Mouse (Mus musculus): Measurements from ENCODE around the gene Midn.

Midn gene

DNA sequence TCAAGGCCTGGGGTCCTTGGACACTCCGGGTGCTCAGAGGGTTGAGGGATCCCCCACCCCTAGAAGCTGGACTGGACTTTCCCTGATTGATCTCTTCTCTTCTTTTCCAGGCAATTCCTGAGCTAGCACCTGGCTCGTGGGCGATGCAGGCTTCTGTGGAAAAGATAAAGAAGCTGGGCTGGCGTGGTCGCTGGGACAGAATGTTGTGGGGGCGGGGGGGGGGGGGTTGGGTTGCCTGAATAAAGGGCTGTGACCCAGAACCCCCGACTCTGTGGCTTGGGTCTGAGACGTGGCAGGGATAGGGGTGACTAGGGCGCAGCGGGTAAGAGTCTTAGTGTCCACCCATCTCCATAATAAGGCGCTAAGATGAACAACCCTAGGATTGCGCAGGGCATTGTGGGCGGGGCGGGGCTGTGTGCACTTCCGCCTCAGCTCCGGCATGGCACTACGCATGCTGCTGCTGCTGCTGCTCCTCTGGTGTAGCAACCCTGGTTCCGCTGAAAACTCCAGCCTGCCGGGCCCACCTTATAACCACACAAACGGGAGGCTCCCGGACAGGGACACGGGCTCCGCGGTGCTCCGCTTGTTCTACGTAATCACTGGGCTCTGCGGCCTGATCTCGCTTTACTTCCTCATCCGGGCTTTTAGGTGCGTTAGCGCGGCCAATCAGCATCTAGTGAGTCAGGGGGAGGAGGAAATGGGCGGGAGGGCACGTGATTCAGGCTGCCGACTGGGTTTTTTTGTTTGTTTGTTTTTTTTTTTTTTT, 24.6 kb downstream of the Midn start, which contains the start of gene 1600002K03Rik:
Gene 1600002K03Rik (plus strand): TSS at position 418 of the 766 bp plus-strand sequence.
- peak; percentile 94 for DNase-seq

DNA sequence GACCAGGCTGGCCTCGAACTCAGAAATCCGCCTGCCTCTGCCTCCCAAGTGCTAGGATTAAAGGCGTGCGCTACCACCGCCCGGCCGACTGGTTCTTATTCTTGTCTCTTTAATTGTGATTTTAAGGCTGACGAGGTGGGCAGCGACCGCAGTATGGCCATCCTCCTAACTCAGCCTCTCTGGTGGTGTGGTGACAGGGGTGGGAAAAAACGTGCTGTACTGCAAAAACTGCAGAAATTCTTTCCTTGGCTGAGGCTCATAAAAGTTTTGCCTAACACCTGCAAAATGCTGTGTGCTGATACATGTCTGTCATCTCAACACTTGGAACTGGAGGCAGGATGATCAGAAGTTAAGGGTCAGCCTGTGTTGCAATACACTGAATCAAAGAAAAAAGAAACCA, 25.3 kb downstream of the Midn start:
- no peak for DNase-seq

DNA sequence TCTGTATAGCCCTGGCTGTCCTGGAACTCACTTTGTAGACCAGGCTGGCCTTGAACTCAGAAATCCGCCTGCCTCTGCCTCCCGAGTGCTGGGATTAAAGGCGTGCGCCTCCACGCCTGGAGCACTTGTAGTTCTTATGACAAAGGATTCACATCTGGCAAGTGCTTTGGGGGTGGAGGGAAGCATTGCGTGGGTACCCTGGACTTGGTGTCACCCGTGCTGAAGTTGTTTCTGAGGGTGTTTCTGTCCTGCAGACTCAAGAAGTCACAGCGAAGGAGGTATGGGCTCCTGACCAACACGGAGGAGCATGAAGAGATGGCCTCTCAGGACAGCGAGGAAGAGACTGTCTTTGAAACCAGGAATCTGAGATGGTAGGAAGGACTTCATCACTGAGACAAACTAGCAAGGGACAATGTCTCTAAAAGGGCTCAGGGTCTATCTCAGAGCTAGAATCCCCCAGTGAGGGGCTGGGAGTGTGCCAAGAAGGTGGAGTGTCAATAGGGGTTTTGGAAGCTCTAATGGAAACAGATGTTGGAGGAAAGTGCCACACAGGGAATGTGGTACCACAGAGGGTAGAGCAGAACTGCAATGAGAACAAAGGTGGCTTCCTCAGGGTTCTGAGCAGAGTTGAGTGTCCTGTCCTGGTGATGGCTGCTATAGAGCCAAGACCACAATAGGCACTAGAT, 26.0 kb downstream of the Midn start:
- DNase-seq = no peak

DNA sequence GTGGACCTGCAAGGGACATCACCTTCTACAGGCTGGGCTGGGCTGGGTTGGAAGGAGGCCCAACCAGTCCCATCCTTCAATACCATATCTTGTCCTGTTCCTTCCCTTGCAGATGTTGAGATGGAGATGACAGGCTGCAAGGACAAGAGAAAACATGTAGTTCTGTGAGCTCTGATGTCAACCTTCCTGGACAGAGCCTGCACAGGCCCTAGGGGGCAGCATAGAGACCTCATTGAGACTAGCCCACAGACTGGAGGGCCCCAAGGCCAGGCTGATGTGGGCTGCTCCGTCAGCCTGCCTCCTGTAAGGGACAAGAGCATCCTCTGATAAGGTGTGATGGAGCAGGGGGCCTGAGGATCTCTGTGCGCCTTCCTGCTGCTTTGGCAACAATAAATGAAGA, 26.6 kb downstream of the Midn start:
- peak; percentile 55 to 57 for DNase-seq

DNA sequence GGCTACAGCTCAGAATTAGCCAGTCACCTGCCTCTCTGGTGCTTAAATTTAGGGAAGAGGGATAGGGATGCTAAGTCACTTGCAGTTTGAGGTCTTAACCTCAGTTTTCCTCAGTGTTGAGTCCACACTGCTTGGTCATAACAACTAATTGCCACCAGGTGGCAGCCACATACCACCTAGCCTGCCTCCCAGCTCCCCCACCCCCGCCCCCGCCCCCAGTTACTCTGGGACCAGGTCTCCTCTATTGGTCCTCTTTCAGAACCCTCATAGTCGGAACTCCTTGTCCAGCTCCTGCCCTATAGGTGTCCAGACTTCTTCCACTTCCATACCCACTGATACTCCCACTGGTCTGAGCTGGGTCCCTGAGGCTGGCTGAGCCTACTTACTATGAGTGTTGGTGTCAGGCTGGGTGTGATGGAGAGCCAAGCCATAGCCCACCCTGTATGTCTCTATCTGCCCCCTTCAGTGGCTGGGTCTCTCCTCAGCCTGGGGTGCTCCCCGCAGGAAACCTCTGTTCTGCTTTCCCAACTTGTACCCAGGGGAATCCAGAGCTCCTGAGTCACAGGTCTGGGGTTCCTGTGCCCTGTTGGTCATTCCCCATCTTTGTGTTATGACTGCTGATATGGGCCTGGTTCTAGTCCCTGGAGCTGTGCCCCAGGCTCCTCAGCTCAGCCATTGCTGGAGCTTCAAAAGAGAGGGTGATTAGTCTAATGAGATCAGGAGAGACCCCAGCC, 27.6 kb downstream of the Midn start:
- DNase-seq = peak; percentile 54 to 59

DNA sequence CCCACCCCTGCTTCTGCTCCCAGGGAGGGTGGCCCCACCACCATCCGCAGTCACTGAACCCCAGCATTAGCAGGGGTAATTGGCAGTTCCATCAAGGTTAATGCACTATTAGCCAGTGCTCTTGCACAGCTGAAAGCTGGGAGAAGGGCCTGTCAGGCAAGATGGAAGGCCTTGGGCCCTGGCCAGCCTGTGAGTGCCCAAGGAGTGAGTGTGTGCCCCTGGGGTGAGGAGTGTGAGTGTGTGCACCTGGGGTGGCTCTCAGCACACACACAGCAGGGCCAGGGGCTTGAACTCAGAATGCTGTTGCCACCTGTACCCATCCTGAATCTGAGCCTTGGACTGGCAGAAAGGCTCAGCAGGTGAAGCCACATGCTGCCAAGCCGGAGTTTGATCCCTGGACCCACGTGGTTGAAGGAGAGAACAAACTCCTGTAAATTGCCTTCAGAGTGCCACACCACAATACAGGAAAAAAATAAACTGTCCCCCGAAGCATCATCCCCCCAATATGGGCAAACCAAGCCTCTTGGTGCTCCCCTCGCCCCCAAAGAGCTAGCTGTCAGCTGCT, 28.3 kb downstream of the Midn start:
- no peak for DNase-seq

DNA sequence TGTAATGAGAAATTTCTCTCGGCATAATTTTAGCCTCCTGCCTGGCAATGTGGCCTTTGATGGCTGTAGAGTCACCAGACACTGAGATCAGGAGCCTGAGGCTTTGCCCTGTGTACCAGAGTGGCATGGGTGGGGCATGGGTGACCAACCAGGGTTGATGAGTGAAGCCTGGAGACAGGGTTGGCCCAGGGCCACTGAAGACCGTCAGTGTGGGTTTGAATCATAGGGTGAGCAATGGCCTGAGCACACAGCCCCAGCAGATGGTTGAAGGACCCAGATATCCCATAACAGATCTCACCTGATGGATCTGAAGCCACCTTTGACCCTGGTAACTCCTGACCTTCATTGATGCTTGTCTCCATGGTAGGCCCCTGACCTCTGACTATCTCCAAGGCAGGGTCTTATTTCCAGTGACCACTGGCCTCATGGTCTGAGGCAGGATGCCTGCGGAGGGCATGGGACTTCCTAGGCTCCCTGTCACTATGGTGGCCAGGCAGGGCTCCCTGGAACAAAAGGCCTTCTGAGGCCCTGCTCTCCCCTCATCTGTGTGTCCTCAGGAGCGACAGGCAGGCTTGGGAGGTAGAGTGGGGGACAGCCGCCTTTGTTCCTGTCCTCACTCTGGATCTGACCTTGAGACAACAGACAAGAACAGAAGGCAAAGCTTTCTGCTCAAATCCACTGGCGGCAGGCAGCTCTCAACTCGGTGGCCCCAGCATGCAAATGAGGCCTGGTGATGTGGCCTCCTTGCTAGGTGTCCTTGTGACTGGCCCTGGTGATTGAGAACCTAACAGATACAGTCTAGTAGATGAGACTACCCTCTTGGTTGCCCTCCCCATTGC, 29.6 kb downstream of the Midn start:
- no peak for DNase-seq

DNA sequence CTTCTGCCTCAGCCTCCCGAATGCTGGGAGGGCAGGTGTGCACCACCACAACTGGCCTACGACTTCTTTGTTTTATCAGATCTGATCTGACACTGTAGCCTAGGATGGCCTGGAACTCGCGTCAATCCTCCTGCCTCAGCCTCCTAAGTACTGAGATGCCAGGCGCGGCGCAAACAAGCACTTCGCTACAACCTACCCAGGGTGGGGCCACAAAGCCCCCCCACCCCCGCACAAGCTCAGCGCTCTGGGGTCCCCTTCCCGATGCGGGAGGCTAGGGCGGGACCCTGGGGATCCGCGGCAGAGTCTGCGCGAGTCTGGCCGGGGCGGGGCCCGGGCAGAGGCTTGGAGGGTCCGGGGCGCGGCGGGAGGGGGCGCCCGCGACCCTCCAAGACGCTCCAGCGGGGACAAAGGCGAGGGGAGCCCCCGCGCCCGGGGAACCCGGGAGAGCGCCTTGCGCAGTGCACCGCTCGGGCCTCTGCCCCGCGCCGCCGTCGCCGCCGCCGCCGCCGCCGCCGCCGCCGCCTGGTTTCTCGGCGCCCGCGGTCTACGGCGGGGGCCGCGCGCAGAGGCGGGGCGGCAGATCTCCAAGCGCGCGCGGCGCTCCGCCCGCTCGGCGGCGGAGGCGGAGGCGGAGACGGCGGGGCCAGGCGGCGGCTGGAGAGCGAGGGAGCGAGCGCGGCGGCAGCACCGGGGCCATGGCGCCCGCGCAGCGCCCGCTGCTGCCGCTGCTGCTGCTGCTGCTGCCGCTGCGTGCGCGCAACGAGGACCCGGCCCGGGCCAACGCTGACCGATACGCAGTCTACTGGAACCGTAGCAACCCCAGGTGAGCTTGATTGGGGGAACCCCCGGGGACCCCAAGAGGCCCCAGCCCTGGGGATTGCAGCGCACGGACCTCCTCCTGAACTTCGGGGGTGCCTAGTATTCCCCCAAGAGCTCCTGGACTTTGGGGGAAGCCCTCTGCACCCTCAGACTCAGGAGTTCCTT, 31.3 kb downstream of the Midn start, which contains the start of gene Efna2:
Gene Efna2 (plus strand): TSS at position 415 of the 984 bp plus-strand sequence.
- DNase-seq = no peak

DNA sequence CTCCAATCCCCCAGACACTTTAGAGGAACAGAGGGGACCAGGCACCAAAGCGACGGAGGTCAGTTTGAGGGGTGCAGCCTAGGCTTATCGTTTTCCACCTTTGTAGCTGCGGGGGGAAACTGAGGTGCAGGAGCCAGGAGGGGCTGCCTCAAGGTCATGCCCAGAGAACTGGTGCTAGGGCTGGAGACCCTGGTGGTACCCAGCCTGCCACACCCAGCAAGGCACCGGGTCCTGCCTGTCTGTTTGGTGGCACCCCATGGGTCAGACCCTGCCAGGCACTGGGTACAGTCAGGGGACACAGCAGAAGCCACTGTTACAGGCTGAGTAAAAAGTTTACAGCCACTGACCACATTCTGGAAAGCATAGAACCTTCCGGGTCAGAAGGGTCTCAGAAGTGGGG, 32.2 kb downstream of the Midn start:
- DNase-seq = no peak

DNA sequence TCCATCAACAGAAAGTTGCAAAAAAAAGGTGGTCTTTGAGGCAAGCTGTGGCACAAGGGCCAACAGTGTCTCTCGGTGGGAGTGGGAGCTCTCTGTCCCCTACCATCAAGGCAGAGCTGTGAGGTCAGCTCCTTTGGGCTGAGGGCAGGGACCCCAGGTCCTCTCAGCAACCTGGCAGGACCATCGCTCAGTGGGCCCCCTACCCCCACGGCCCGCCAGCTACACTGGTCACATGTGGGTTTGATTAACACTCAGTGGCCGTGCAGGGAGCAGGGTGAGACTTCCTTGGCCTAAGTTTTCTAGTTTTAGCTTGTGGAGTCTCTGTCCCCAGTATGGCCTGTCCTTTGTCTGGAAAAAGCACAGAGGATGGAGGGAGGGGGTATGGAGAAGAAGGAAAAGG, 32.8 kb downstream of the Midn start:
- no peak for DNase-seq

DNA sequence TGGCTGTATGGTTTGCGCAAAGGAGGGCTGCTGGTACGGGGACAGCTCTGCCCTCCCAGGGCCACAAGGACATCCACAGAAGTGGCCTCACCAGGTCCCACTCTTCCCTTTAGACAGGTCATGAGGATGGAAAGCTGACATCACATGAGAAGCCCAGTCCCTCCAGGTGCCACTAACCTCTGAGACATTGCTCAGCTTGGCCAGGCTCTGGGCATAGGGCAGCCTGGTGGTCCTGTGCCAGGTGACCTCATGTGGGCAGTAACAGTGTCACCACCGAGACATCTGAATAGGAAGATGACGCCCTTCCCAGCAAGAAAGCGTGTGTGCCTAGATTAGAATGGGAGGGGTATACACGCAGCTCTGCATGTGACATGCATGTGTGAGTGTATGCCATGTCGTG, 34.5 kb downstream of the Midn start:
- DNase-seq = no peak

DNA sequence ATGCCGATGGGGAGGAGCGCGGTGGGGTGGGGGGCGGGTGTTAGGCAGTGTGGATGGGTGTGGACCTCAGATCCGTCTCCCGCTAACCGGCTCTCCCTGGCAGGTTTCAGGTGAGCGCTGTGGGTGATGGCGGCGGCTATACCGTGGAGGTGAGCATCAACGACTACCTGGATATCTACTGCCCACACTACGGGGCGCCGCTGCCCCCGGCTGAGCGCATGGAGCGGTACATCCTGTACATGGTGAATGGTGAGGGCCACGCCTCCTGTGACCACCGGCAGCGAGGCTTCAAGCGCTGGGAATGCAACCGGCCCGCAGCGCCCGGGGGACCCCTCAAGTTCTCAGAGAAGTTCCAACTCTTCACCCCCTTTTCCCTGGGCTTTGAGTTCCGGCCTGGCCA, 38.6 kb downstream of the Midn start:
- no peak for DNase-seq

DNA sequence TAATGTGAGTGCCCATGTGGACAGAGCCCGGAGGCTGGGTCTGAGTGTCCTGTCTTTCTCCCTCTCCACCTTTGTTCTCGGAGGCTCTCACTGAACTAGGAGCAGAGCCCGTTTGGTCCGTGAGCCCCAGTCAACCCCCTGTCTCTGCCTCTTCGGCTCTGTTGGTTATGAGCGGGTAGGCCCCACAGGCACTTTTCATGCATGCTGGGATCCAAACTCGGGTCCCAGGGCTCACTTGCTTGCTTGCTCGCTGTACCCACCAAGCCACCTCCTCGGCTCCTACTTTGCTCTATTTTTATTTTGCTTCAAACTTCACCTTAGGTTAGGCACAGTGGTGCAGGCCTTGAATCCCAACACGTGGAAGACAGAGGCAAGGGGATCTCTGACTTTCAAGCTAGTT, 39.7 kb downstream of the Midn start:
- no peak for DNase-seq

DNA sequence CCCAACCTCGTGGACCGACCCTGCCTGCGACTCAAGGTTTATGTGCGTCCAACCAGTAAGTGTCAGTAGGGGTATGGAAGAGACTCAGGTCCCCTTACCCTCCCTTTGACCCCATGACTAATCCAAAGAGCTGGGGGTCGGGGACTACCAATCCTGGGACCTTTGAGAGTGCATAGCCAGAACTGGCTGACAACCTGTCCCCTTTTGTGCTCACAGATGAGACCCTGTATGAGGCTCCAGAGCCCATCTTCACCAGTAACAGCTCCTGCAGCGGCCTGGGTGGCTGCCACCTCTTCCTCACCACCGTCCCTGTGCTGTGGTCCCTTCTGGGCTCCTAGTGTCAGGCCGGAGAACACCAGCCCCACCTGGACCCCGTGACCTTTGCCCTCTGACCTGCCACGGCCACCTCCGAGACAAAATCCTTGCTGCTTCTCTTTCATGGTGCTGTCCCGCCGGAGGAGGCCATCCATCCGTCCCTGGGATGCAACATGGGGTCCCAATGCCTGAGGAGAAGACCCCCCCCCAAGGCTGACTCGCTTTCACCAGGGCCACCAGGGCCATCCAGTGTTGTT, 40.5 kb downstream of the Midn start:
- no peak for DNase-seq

DNA sequence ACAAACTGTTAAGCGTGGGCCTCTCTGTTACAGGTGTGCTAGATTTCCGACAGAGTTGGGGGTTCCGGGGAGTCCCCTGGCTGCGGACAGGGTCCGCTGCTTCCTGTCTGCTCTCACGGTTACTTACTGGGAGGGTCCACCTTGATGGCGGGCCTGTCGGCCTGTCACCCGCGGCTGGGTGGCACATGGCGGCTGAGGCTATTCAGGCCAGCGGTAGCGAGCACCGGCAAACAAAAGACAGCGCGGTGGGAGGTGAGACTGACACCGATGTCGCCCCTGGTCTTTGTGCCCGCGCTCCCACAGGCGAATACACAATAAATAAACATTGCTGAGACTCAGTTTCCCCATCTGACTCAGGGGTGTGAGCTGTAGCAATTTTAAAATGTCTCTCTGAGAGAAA, 41.9 kb downstream of the Midn start:
- no peak for DNase-seq

DNA sequence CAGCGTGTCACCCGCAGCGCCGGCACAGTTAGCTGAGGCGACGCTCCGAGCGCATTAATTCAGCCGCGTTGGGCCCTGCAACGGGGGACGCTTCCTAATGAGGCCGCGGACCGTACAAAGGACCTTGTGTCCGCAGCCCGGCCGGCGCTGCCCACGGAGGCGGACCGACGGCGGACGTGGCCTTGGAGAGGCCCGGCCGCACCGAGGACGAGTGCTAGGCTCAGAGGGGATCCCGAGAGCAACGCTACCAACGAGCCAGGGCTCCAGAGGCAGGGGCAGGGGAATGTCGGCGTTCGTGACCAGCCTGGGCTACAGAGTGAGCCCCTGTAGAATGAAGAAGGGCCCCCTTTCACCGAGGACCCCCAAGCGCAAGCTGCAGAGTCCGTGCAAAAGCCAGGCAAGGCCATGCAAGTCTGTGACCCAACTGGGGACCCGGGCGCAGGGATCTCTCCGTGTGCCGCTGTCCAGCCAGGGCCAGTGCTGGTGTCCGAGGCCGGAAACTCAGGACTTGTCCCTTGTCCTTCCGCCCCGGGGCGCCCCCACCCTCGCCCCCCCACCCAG, 42.5 kb downstream of the Midn start:
- no peak for DNase-seq

DNA sequence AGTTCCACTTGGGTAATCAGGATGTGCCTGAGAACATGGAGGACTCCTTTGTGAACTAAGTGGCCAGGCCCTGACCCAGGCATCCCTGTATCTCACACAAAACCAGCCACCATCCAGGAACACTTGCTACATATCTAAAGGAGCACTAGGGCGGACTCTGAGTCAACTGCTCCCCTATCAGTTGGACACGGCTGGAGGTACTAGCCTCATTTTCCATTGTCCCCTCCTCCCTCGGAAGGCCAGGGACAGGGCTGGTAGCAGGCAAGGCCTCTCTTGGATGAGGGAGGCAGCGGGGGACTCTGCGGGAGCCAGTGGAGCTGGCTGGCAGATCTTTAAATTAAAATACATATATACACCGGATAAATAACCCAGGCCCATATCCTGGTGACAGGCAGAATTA, 45.9 kb downstream of the Midn start:
- no peak for DNase-seq

DNA sequence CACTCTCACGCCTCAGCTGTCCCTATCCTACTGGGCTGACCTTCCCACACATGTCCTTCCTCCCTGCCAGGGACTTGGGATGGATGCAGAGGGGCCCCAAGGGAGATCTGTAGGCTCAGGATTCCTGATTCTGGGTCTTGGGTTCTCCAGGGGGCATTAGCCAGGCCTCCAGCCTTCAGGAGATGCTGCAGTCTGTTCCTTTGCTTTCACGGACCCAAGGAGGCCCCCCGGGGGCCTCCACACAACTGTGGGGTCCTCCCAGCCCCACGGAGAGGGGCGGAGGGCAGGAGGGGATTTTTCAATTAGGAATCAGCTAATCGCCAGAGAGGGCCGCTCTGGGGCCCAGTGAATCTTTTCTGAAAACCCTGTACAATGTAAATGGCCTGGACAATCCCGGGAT, 46.4 kb downstream of the Midn start:
- no peak for DNase-seq

DNA sequence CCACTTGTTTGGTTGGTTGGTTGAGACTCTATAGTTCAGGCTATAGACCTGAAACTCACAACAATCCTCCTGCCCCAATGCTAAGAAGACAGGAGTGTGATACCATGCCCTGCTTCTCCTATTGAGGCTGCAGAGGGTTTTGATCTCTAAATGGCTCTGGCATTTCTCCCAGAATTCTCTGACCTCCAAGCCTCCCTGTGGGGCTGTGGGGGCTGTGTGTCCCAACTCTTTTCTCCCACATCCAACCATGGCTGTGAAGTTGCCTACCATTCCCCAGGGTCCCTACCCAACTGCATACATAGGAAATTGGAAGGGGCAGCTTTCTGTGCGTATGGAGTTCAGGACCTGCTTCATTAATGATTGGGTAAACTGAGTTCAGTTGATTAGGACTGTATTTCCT, 48.1 kb downstream of the Midn start:
- DNase-seq = no peak

DNA sequence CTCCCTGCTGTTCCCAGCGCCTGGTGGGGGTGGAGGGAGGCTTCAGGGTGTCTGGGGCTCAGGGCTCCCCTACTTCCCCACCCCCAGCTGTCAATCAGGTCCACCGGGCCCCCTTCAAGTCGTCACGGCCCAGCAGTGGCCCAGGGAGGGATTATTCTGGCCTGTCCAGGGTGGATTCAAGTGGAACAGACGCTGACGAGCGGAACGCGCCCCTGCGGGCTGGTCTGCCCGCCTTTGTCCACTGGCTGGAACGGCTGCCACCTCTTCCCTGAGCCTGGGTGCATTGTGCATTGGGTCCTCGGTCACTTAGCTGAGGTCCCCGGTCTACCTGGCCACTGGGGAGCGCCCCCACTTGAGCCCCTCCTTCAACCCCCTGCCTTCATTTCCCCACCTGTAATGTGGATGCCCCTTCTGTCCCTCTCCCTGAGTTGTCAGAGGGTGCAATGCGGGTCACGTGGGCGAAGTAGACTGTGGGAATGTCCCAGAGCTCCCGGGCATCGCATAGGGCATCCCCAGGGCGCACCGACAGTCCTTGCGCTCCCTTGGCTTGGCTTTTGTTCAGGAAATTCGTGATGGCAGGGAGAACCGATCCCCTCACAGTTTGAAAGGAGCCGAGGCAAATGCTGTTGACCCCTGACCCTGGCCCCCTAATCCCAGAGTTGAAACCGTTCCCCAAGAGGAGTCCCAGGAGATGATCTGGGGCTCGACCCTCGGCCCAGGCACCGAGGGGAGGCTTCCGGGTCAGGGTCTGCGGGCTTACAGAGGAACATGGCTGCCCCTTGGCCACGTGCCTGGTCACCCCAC, 48.9 kb downstream of the Midn start:
- no peak for DNase-seq

All from B cell, adult 2 months (primary cell).